Mouse (Mus musculus) ES-Bruce4 (cell line): Measurements from ENCODE around the gene Nabp1.

Experiments
- CTCF ChIP-seq: IDR thresholded peaks from one replicate; pipeline ENCODE4 v1.8.1; 2011; ENCODE audit warnings: low read depth, low read length
- POLR2A ChIP-seq: IDR thresholded peaks from one replicate; pipeline ENCODE4 v1.8.1; 2011; ENCODE audit warnings: low read length; ENCODE audit not compliant: insufficient read depth

- no peak for TF ChIP-seq CTCF
- TF ChIP-seq POLR2A = no peak
These were observed 29.2 kb upstream of the Nabp1 start for GRCm38 (mm10) chr1:51507436-51507835.
